Mouse (Mus musculus) forebrain, embryonic 11.5 days (tissue): ENCODE data around the gene Senp3. TPM values are rescaled to one million over a fixed set of nuclear protein-coding genes. Genes with fewer than 3 reads are reported as not detected.

Source experiments
- ATAC-seq: fragments of 200-750 bp; cut with Nextera tagmentation; replicated peaks from 2 replicates; pipeline ENCODE4 v1.8.0; 2017; ENCODE audit warnings: moderate TSS enrichment; ENCODE audit not compliant: low FRiP score
- DNase-seq: peaks from one replicate; pipeline ENCODE4 v3.0.0-alpha.2; 2017; ENCODE audit warnings: low spot score
- H3K27ac ChIP-seq: fragments of 300-500 bp; sonication (generic); 2 replicates; pipeline ENCODE4 v1.5.1; 2014; ENCODE audit warnings: low read depth, low read length
- H3K27me3 ChIP-seq: fragments of 300-500 bp; sonication (generic); 2 replicates; pipeline ENCODE4 v1.6.1; 2014; ENCODE audit warnings: mild to moderate bottlenecking, low read length, mixed read lengths; ENCODE audit not compliant: control insufficient read depth, insufficient read depth
- H3K36me3 ChIP-seq: fragments of 300-500 bp; sonication (generic); 2 replicates; pipeline ENCODE4 v1.6.1; 2014; ENCODE audit warnings: mild to moderate bottlenecking, low read length, moderate library complexity, mixed read lengths; ENCODE audit not compliant: control insufficient read depth, insufficient read depth
- H3K4me1 ChIP-seq: fragments of 300-500 bp; sonication (generic); replicated peaks from 2 replicates; pipeline ENCODE4 v1.6.1; 2014; ENCODE audit warnings: low read length, mixed read lengths; ENCODE audit not compliant: control insufficient read depth, insufficient read depth
- H3K4me2 ChIP-seq: fragments of 300-500 bp; sonication (generic); 2 replicates; pipeline ENCODE4 v1.6.1; 2014; ENCODE audit warnings: low read depth, mild to moderate bottlenecking, low read length, moderate library complexity, mixed read lengths; ENCODE audit not compliant: severe bottlenecking
- H3K4me3 ChIP-seq: fragments of 300-500 bp; sonication (generic); 2 replicates; pipeline ENCODE4 v1.5.1; 2014; ENCODE audit warnings: low read depth, low read length
- H3K9ac ChIP-seq: fragments of 300-500 bp; sonication (generic); 2 replicates; pipeline ENCODE4 v1.6.1; 2014; ENCODE audit warnings: low read length
- H3K9me3 ChIP-seq: fragments of 300-500 bp; sonication (generic); 2 replicates; pipeline ENCODE4 v1.6.1; 2016; ENCODE audit warnings: low read length, mixed read lengths; ENCODE audit not compliant: control insufficient read depth
- WGBS: fragments of 180-500 bp; shearing (Covaris S2); extraction: QIAGEN DNeasy Blood & Tissue Kit; methylation state at CpG from one replicate; pipeline ENCODE4 v1.1.7; 2014; 5-methylcytosine and 5-hydroxymethylcytosine counted together
- polyA plus RNA-seq: library from polyadenylated mRNA; unstranded; fragments of >200 nt; fragmentation: Nextera tagmentation; extraction: Ambion mirVana; gene quantifications from 2 replicates; pipeline ENCODE4 v1.2.1, GENCODE M21; 2014

Senp3 gene
- polyA plus RNA-seq, 1 experiment from 2014 or later, result 110 TPM

GRCm38 (mm10) chr11:69657462-69657881 is 24.4 kb downstream of the Senp3 start:
- no peaks in the 10 kb centered on the region for H3K27me3 ChIP-seq
- H3K9me3 ChIP-seq, result no peaks in the 10 kb centered on the region
- peaks cover 13% of the 10 kb centered on the region; the same call in 1 of the 2 replicates for H3K4me1 ChIP-seq
- no peak overlapping the region for H3K4me3 ChIP-seq
- ATAC-seq (no peak), DNase-seq (no peak)
- WGBS, result 83% methylated on average over 15 of the region's 15 CpGs
- H3K36me3 ChIP-seq, result peaks cover 9% of the 10 kb centered on the region
- no peak overlapping the region for H3K9ac ChIP-seq
- no peak overlapping the region for H3K4me2 ChIP-seq
- H3K27ac ChIP-seq, result no peak overlapping the region

- no peaks in the 10 kb centered on the region for H3K9me3 ChIP-seq
- H3K4me2 ChIP-seq, result no peak overlapping the region
- peaks cover 13% of the 10 kb centered on the region for H3K36me3 ChIP-seq
- DNase-seq (peak; percentile 72), ATAC-seq (no peak)
- H3K4me3 ChIP-seq, result no peak overlapping the region
- H3K4me1 ChIP-seq, result peaks cover 13% of the 10 kb centered on the region; the same call in 1 of the 2 replicates
- H3K27me3 ChIP-seq, result no peaks in the 10 kb centered on the region
- H3K27ac ChIP-seq, result no peak overlapping the region
- no peak overlapping the region for H3K9ac ChIP-seq
- WGBS, result 82% methylated on average over 10 of the region's 10 CpGs
Measured at GRCm38 (mm10) chr11:69656617-69657461, 25.0 kb downstream of the Senp3 start.

GRCm38 (mm10) chr11:69656065-69656455 is 25.8 kb downstream of the Senp3 start:
- Histone ChIP-seq H3K4me3 (no peak overlapping the region), H3K4me2 (no peak overlapping the region), H3K27ac (no peak overlapping the region), H3K36me3 (peaks cover 16% of the 10 kb centered on the region), H3K9me3 (no peaks in the 10 kb centered on the region), H3K4me1 (peaks cover 7% of the 10 kb centered on the region; the same call in 1 of the 2 replicates), H3K9ac (no peak overlapping the region), H3K27me3 (no peaks in the 10 kb centered on the region)
- 78% methylated on average over 5 of the region's 5 CpGs for WGBS
- DNase-seq (no peak), ATAC-seq (no peak)

GRCm38 (mm10) chr11:69655264-69656064 is 26.4 kb downstream of the Senp3 start, which contains the start of gene Sox15:
Sox15 (plus strand) TSS chr11:69655314.
- Histone ChIP-seq H3K4me1 (peaks cover 7% of the 10 kb centered on the region; the same call in 1 of the 2 replicates), H3K4me2 (no peak within 1 kb of the TSS), H3K27me3 (no peaks in the 10 kb centered on the region), H3K36me3 (peaks cover 22% of the 10 kb centered on the region), H3K27ac (no peak within 1 kb of the TSS), H3K4me3 (no peak within 1 kb of the TSS), H3K9me3 (no peaks in the 10 kb centered on the region), H3K9ac (no peak within 1 kb of the TSS)
- ATAC-seq, result peak; percentile 67; the same call in 1 of the 2 replicates
- WGBS, result 24% methylated on average over 34 of the region's 34 CpGs
- peak; percentile 89 for DNase-seq

DNA sequence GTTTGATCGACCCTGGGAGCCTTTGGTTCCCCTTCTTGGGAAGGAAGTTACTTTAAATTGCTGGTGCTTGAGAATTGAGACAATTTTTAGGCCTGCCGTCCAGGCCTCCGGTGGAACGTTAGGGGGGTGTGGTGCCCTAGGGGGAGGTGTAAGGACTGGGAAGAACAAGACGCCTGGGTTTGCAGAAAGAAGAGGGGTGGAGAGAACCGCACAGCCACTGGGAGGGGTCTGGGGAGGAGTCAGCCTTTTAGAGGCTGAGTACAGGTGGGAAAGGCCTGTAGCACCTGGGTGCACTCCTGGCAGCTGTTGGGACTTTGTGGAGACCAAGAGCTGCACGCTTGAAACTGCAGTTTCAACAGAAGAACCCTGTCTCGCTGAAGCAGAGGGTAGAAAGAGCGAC is 27.1 kb downstream of the Senp3 start:
- Histone ChIP-seq H3K4me2 (no peak overlapping the region), H3K4me1 (peaks cover 7% of the 10 kb centered on the region; the same call in 1 of the 2 replicates), H3K27ac (no peak overlapping the region), H3K27me3 (no peaks in the 10 kb centered on the region), H3K36me3 (peaks cover 27% of the 10 kb centered on the region), H3K9ac (no peak overlapping the region), H3K9me3 (no peaks in the 10 kb centered on the region), H3K4me3 (no peak overlapping the region)
- 52% methylated on average over 9 of the region's 9 CpGs for WGBS
- ATAC-seq (no peak), DNase-seq (no peak)

DNA sequence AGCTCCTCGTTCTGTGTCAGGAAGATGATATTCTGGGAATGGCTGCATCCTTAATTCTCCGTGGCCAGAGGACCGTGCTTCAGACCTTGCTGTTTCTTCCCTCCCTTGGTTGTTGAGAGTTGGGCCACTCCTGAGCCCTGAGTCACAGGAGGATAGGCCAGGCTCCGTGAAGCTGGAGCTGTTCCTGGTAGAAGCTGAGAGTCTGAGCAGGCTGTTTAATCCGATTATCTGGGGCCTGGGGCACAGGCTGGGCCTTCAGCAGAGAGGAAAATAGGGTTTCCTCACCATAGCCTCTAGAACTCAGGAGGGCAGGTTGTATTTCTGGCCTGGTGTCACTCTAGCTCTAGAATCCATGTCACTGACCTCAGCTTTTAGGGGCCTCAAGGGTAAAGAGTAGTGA is 28.5 kb downstream of the Senp3 start:
- H3K4me2 ChIP-seq, result no peak overlapping the region
- no peaks in the 10 kb centered on the region for H3K27me3 ChIP-seq
- peaks cover 7% of the 10 kb centered on the region; the same call in 1 of the 2 replicates for H3K4me1 ChIP-seq
- peaks cover 37% of the 10 kb centered on the region for H3K36me3 ChIP-seq
- H3K9ac ChIP-seq, result no peak overlapping the region
- DNase-seq, result no peak
- no peaks in the 10 kb centered on the region for H3K9me3 ChIP-seq
- 73% methylated on average over 5 of the region's 5 CpGs for WGBS
- ATAC-seq, result no peak
- H3K27ac ChIP-seq, result no peak overlapping the region
- no peak overlapping the region for H3K4me3 ChIP-seq

- no peaks in the 10 kb centered on the region for H3K4me1 ChIP-seq
- H3K27me3 ChIP-seq, result no peaks in the 10 kb centered on the region
- H3K36me3 ChIP-seq, result peaks cover 41% of the 10 kb centered on the region
- ATAC-seq (no peak), DNase-seq (no peak)
- H3K9me3 ChIP-seq, result no peaks in the 10 kb centered on the region
- no peak overlapping the region for H3K9ac ChIP-seq
- no peak overlapping the region for H3K4me3 ChIP-seq
- WGBS, result 93% methylated on average over 5 of the region's 5 CpGs
- no peak overlapping the region for H3K4me2 ChIP-seq
- H3K27ac ChIP-seq, result no peak overlapping the region
Measured at GRCm38 (mm10) chr11:69645860-69646259, 36.0 kb downstream of the Senp3 start.

DNA sequence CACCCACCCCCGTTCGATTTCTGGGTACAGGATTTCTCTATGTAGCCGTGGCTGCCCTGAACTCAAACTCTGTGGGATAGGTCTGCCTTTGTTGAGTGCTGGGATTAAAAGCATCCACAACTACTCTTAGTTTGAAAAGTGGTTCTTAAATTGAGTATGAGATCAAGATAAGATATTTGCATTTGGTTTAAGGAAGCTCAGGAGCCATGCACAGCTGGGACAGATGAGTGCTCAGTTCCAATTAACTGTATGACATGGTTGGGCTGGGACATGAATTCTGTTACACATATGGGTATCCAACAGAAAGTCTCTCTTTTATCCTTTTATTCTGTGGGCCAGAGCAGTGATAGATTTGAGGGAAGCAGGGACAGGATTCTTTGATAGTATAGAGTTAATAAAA is 46.4 kb downstream of the Senp3 start:
- H3K36me3 ChIP-seq, result no peaks in the 10 kb centered on the region; the same call in 1 of the 2 replicates
- no peak for ATAC-seq
- no peak overlapping the region for H3K4me3 ChIP-seq
- DNase-seq, result no peak
- H3K27me3 ChIP-seq, result no peaks in the 10 kb centered on the region
- H3K9me3 ChIP-seq, result no peaks in the 10 kb centered on the region
- H3K27ac ChIP-seq, result no peak overlapping the region
- 88% methylated on average over 3 of the region's 3 CpGs for WGBS
- 0 out of 2 replicates have a peak overlapping the region, but pooled peaks have one; percentile 27 for H3K4me2 ChIP-seq
- no peak overlapping the region for H3K9ac ChIP-seq
- peaks cover 7% of the 10 kb centered on the region; the same call in 1 of the 2 replicates for H3K4me1 ChIP-seq
